Mouse (Mus musculus): ENCODE measurements around the gene Abat. TPM values are rescaled to one million over a fixed set of nuclear protein-coding genes. Genes with fewer than 3 reads are reported as not detected.
"Not testable (repeated sequence)": the region's sequence is repeated elsewhere in the genome, so short reads cannot be mapped to it uniquely, and the experiment has no call there.

The Abat gene
- polyA plus RNA-seq, 1 experiment from 2014 or later, result 30.2 TPM

GRCm38 (mm10) chr16:8532894-8533293, 19.7 kb downstream of the Abat start:
- H3K36me3 ChIP-seq (replicated peaks), result no peaks in the 10 kb centered on the region
- no peaks in the 10 kb centered on the region for H3K27me3 ChIP-seq
- H3K4me3 ChIP-seq (replicated peaks), result no peak overlapping the region
- H3K9ac ChIP-seq, result no peak overlapping the region
- peaks cover 5% of the 10 kb centered on the region; the same call in 1 of the 2 replicates for H3K4me1 ChIP-seq (replicated peaks)
- 53% methylated on average over 7 of the region's 7 CpGs for WGBS (ENCODE audit: insufficient replicate concordance)
- H3K27ac ChIP-seq (replicated peaks), result no peak overlapping the region
- ATAC-seq (ENCODE audit: insufficient read depth), result no peak
- no peak overlapping the region for H3K4me2 ChIP-seq
- no peaks in the 10 kb centered on the region for H3K9me3 ChIP-seq (replicated peaks)

GRCm38 (mm10) chr16:8533477-8533876, 20.2 kb downstream of the Abat start:
- no peak overlapping the region for H3K4me3 ChIP-seq (replicated peaks)
- 79% methylated on average over 6 of the region's 6 CpGs for WGBS (ENCODE audit: insufficient replicate concordance)

GRCm38 (mm10) chr16:8534466-8535200, 21.4 kb downstream of the Abat start:
- Histone ChIP-seq H3K36me3 (replicated peaks) (no peaks in the 10 kb centered on the region), H3K27ac (replicated peaks) (no peak overlapping the region), H3K27me3 (no peaks in the 10 kb centered on the region), H3K4me1 (replicated peaks) (peaks cover 5% of the 10 kb centered on the region; the same call in 1 of the 2 replicates), H3K9me3 (replicated peaks) (no peaks in the 10 kb centered on the region), H3K4me3 (replicated peaks) (no peak overlapping the region), H3K9ac (no peak overlapping the region), H3K4me2 (no peak overlapping the region)
- WGBS (ENCODE audit: insufficient replicate concordance), result 65% methylated on average over 11 of the region's 11 CpGs
- no peak for ATAC-seq (ENCODE audit: insufficient read depth)

More at GRCm38 (mm10) chr16:8533477-8533876, 20.2 kb downstream of the Abat start:
- no peaks in the 10 kb centered on the region for H3K9me3 ChIP-seq (replicated peaks)
- no peak overlapping the region for H3K4me2 ChIP-seq
- peaks cover 5% of the 10 kb centered on the region; the same call in 1 of the 2 replicates for H3K4me1 ChIP-seq (replicated peaks)
- ATAC-seq (ENCODE audit: insufficient read depth), result no peak
- H3K9ac ChIP-seq, result no peak overlapping the region
- no peaks in the 10 kb centered on the region for H3K27me3 ChIP-seq
- H3K36me3 ChIP-seq (replicated peaks), result no peaks in the 10 kb centered on the region
- H3K27ac ChIP-seq (replicated peaks), result no peak overlapping the region

- Histone ChIP-seq H3K36me3 (replicated peaks) (no peaks in the 10 kb centered on the region), H3K4me2 (no peak overlapping the region), H3K4me1 (replicated peaks) (peaks cover 2% of the 10 kb centered on the region; the same call in 1 of the 2 replicates), H3K9me3 (replicated peaks) (no peaks in the 10 kb centered on the region), H3K27ac (replicated peaks) (no peak overlapping the region), H3K27me3 (no peaks in the 10 kb centered on the region), H3K9ac (no peak overlapping the region), H3K4me3 (replicated peaks) (no peak overlapping the region)
- 66% methylated on average over 6 of the region's 6 CpGs for whole genome bisulfite sequencing (ENCODE audit: insufficient replicate concordance)
- no peak for ATAC-seq (ENCODE audit: insufficient read depth)
Observed at GRCm38 (mm10) chr16:8535411-8535810, 22.2 kb downstream of the Abat start.

GRCm38 (mm10) chr16:8539150-8539865, 26.1 kb downstream of the Abat start:
- Histone ChIP-seq H3K4me3 (replicated peaks) (no peak overlapping the region), H3K4me2 (no peak overlapping the region), H3K9ac (no peak overlapping the region), H3K27ac (replicated peaks) (no peak overlapping the region), H3K36me3 (replicated peaks) (no peaks in the 10 kb centered on the region), H3K27me3 (no peaks in the 10 kb centered on the region), H3K4me1 (replicated peaks) (peaks cover 2% of the 10 kb centered on the region; the same call in 1 of the 2 replicates), H3K9me3 (replicated peaks) (no peaks in the 10 kb centered on the region)
- no peak for ATAC-seq (ENCODE audit: insufficient read depth)
- 48% methylated on average over 9 of the region's 9 CpGs for WGBS (ENCODE audit: insufficient replicate concordance)

- no peaks in the 10 kb centered on the region for H3K36me3 ChIP-seq (replicated peaks)
- H3K9me3 ChIP-seq (replicated peaks), result no peaks in the 10 kb centered on the region
- peaks cover 2% of the 10 kb centered on the region; the same call in 1 of the 2 replicates for H3K4me1 ChIP-seq (replicated peaks)
- no peak overlapping the region for H3K9ac ChIP-seq
- no peak overlapping the region for H3K27ac ChIP-seq (replicated peaks)
- H3K4me2 ChIP-seq, result no peak overlapping the region
- no peak overlapping the region for H3K4me3 ChIP-seq (replicated peaks)
- no peaks in the 10 kb centered on the region for H3K27me3 ChIP-seq
- WGBS (ENCODE audit: insufficient replicate concordance), result 50% methylated on average over 3 of the region's 3 CpGs
- no peak for ATAC-seq (ENCODE audit: insufficient read depth)
Observed at GRCm38 (mm10) chr16:8540859-8541314, 27.7 kb downstream of the Abat start.

GRCm38 (mm10) chr16:8547836-8548235, 34.6 kb downstream of the Abat start:
- no peak overlapping the region for H3K4me3 ChIP-seq (replicated peaks)
- no peak overlapping the region for H3K27ac ChIP-seq (replicated peaks)
- H3K27me3 ChIP-seq, result no peaks in the 10 kb centered on the region
- H3K36me3 ChIP-seq (replicated peaks), result 0 out of 2 replicates have a peak, but pooled peaks cover 6% of the 10 kb centered on the region
- WGBS (ENCODE audit: insufficient replicate concordance), result 70% methylated on average over 2 of the region's 2 CpGs
- H3K9ac ChIP-seq, result no peak overlapping the region
- no peak for ATAC-seq (ENCODE audit: insufficient read depth)
- peaks cover 4% of the 10 kb centered on the region; the same call in 1 of the 2 replicates for H3K4me1 ChIP-seq (replicated peaks)
- H3K9me3 ChIP-seq (replicated peaks), result no peaks in the 10 kb centered on the region
- H3K4me2 ChIP-seq, result no peak overlapping the region

GRCm38 (mm10) chr16:8549506-8549905, 36.3 kb downstream of the Abat start:
- H3K27me3 ChIP-seq, result no peaks in the 10 kb centered on the region
- peak; percentile 60 for ATAC-seq (ENCODE audit: insufficient read depth)
- no peak overlapping the region for H3K9ac ChIP-seq
- H3K4me3 ChIP-seq (replicated peaks), result no peak overlapping the region
- no peaks in the 10 kb centered on the region for H3K9me3 ChIP-seq (replicated peaks)
- no peak overlapping the region for H3K27ac ChIP-seq (replicated peaks)
- no peak overlapping the region for H3K4me2 ChIP-seq
- WGBS (ENCODE audit: insufficient replicate concordance), result 54% methylated on average over 9 of the region's 9 CpGs
- H3K4me1 ChIP-seq (replicated peaks), result peaks cover 4% of the 10 kb centered on the region; the same call in 1 of the 2 replicates
- H3K36me3 ChIP-seq (replicated peaks), result 0 out of 2 replicates have a peak, but pooled peaks cover 6% of the 10 kb centered on the region

- ATAC-seq (ENCODE audit: insufficient read depth), result no peak
- no peak overlapping the region for H3K27ac ChIP-seq (replicated peaks)
- H3K27me3 ChIP-seq, result no peaks in the 10 kb centered on the region
- 60% methylated on average over 3 of the region's 3 CpGs for WGBS (ENCODE audit: insufficient replicate concordance)
- H3K9me3 ChIP-seq (replicated peaks), result no peaks in the 10 kb centered on the region
- H3K4me2 ChIP-seq, result no peak overlapping the region
- H3K4me3 ChIP-seq (replicated peaks), result no peak overlapping the region
- peaks cover 4% of the 10 kb centered on the region; the same call in 1 of the 2 replicates for H3K4me1 ChIP-seq (replicated peaks)
- H3K36me3 ChIP-seq (replicated peaks), result no peaks in the 10 kb centered on the region
- H3K9ac ChIP-seq, result no peak overlapping the region
Observed at GRCm38 (mm10) chr16:8554351-8554750, 41.1 kb downstream of the Abat start.

- WGBS (ENCODE audit: insufficient replicate concordance), result 68% methylated on average over 2 of the region's 2 CpGs
- not testable (repeated sequence) for H3K9me3 ChIP-seq (replicated peaks); ATAC-seq (ENCODE audit: insufficient read depth); H3K4me1 ChIP-seq (replicated peaks); H3K4me2 ChIP-seq; H3K27ac ChIP-seq (replicated peaks); H3K36me3 ChIP-seq (replicated peaks); H3K4me3 ChIP-seq (replicated peaks); H3K9ac ChIP-seq; H3K27me3 ChIP-seq
Observed at GRCm38 (mm10) chr16:8554751-8555150, 41.5 kb downstream of the Abat start.

GRCm38 (mm10) chr16:8555371-8555770, 42.1 kb downstream of the Abat start:
- not testable (repeated sequence) for ATAC-seq (ENCODE audit: insufficient read depth); H3K36me3 ChIP-seq (replicated peaks); H3K4me3 ChIP-seq (replicated peaks); H3K4me2 ChIP-seq; H3K9me3 ChIP-seq (replicated peaks); H3K27me3 ChIP-seq; H3K4me1 ChIP-seq (replicated peaks); H3K9ac ChIP-seq; H3K27ac ChIP-seq (replicated peaks)
- 61% methylated on average over 3 of the region's 3 CpGs for WGBS (ENCODE audit: insufficient replicate concordance)

Measured in liver, embryonic 15.5 days (tissue).